Mouse (Mus musculus) C2C12 (cell line): ENCODE data around the gene Snx25.

ENCODE experiments used
- CEBPB ChIP-seq: IDR thresholded peaks from one replicate; pipeline ENCODE4 v1.6.1; 2011; ENCODE audit warnings: low read depth, mild to moderate bottlenecking, control low read depth, moderate library complexity
- CTCF ChIP-seq: IDR thresholded peaks from one replicate; pipeline ENCODE4 v1.5.1; 2011; ENCODE audit not compliant: control insufficient read depth, insufficient read depth, insufficient read length
- FOSL1 ChIP-seq: IDR thresholded peaks from one replicate; pipeline ENCODE4 v1.8.0; 2011; ENCODE audit warnings: mild to moderate bottlenecking, low read length; ENCODE audit not compliant: poor library complexity, insufficient read depth, severe bottlenecking
- MAX ChIP-seq: IDR thresholded peaks from one replicate; pipeline ENCODE4 v1.6.1; 2011; ENCODE audit warnings: mild to moderate bottlenecking, control low read depth
- MYOD1 ChIP-seq: IDR thresholded peaks from one replicate; pipeline ENCODE4 v1.6.1; 2011; ENCODE audit warnings: low read depth; ENCODE audit not compliant: control insufficient read depth, insufficient read length
- MYOG ChIP-seq: IDR thresholded peaks from one replicate; pipeline ENCODE4 v1.6.1; 2011; ENCODE audit not compliant: control insufficient read depth, insufficient read length; ENCODE audit errors: extremely low read depth
- USF1 ChIP-seq: IDR thresholded peaks from one replicate; pipeline ENCODE4 v1.6.1; 2011; ENCODE audit warnings: low read depth, mild to moderate bottlenecking, control low read depth, moderate library complexity

GRCm38 (mm10) chr8:46143924-46144323, 8.0 kb downstream of the Snx25 start:
- TF ChIP-seq MAX: no peak
- TF ChIP-seq CTCF: no peak
- no peak for TF ChIP-seq MYOD1
- TF ChIP-seq MYOG: no peak
- no peak for TF ChIP-seq CEBPB
- no peak for TF ChIP-seq USF1
- no peak for TF ChIP-seq FOSL1
